In genomic region chr10:52533893-52534287, GRCm38 (mm10) we compare ENCODE assay signal across 8 mouse cellular contexts.
DNase-seq lines count a peak whose midpoint lies in the region; ATAC-seq and TF ChIP-seq lines count a peak whose summit lies in the region.

No protein-coding gene starts in this region.

- ATAC-seq in heart, postnatal 0 days (ENCODE audit: insufficient read depth, low read depth) = no peak
- ATAC-seq in heart, embryonic 11.5 days (replicated peaks; ENCODE audit: insufficient number of reproducible peaks, low FRiP score, low TSS enrichment) = no peak
- no peak for ATAC-seq in neural tube, embryonic 15.5 days (ENCODE audit: low FRiP score)

- no peaks in the 10 kb centered on the region for H3K4me1 ChIP-seq in heart, postnatal 0 days (ENCODE audit: control insufficient read depth, insufficient read depth)
- no peaks in the 10 kb centered on the region for H3K4me1 ChIP-seq in heart, embryonic 11.5 days (ENCODE audit: control insufficient read depth, insufficient read depth, low read length)
- no peaks in the 10 kb centered on the region for H3K4me1 ChIP-seq in neural tube, embryonic 15.5 days
- no peaks in the 10 kb centered on the region for H3K4me1 ChIP-seq in testis, adult 2 months (ENCODE audit: control insufficient read depth, insufficient read depth, low read length)

- H3K9me3 ChIP-seq in heart, postnatal 0 days (replicated peaks; ENCODE audit: control insufficient read depth, low read length) = no peaks in the 10 kb centered on the region
- H3K9me3 ChIP-seq in heart, embryonic 11.5 days (replicated peaks; ENCODE audit: control insufficient read depth, low read length) = no peaks in the 10 kb centered on the region
- H3K9me3 ChIP-seq in neural tube, embryonic 15.5 days (replicated peaks) = no peaks in the 10 kb centered on the region

- no peak overlapping the region for H3K4me2 ChIP-seq in heart, postnatal 0 days (ENCODE audit: low read depth, low read length)
- H3K4me2 ChIP-seq in heart, embryonic 11.5 days = no peak overlapping the region
- H3K4me2 ChIP-seq in neural tube, embryonic 15.5 days = no peak overlapping the region

- H3K27me3 ChIP-seq in heart, postnatal 0 days (ENCODE audit: control insufficient read depth, insufficient read depth, low read length) = no peaks in the 10 kb centered on the region
- H3K27me3 ChIP-seq in heart, embryonic 11.5 days (ENCODE audit: control insufficient read depth, insufficient read depth, low read length) = no peaks in the 10 kb centered on the region
- no peaks in the 10 kb centered on the region for H3K27me3 ChIP-seq in neural tube, embryonic 15.5 days (replicated peaks)
- no peaks in the 10 kb centered on the region for H3K27me3 ChIP-seq in testis, adult 2 months (ENCODE audit: control insufficient read depth, insufficient read depth, low read length)

- no peak overlapping the region for H3K9ac ChIP-seq in heart, postnatal 0 days (replicated peaks; ENCODE audit: low read depth, low read length)
- no peak overlapping the region for H3K9ac ChIP-seq in heart, embryonic 11.5 days (ENCODE audit: low read depth, low read length)
- no peak overlapping the region for H3K9ac ChIP-seq in neural tube, embryonic 15.5 days (replicated peaks)

- TF ChIP-seq CTCF in heart, postnatal 0 days (IDR thresholded peaks at IDR 0.05; ENCODE audit: low read depth) = peak; percentile 69
- peak; percentile 24; the same call in 1 of the 2 replicates for TF ChIP-seq CTCF in testis, adult 2 months (IDR thresholded peaks at IDR 0.05; ENCODE audit: control insufficient read depth, insufficient read depth, insufficient replicate concordance, low read depth, low read length)

- no peak overlapping the region for H3K27ac ChIP-seq in heart, postnatal 0 days (ENCODE audit: low read depth)
- no peak overlapping the region for H3K27ac ChIP-seq in heart, embryonic 11.5 days (ENCODE audit: low read depth, low read length)
- H3K27ac ChIP-seq in neural tube, embryonic 15.5 days (replicated peaks) = no peak overlapping the region
- no peak overlapping the region for H3K27ac ChIP-seq in testis, adult 2 months (ENCODE audit: control insufficient read depth, insufficient read depth, low read depth, low read length)

- DNase-seq in heart, postnatal 0 days (ENCODE audit: low spot score) = no peak
- DNase-seq in neural tube, embryonic 10.5 days (ENCODE audit: extremely low spot score, low spot score) = peak; percentile 29
- peak; percentile 72 for DNase-seq in embryo, embryonic 10 days (ENCODE audit: low spot score)
- DNase-seq in left cerebral cortex, postnatal 10 days (ENCODE audit: extremely low spot score in 1 of 2, low spot score in 2 of 2) = peak; percentile 27 to 35
- DNase-seq in gastrocnemius, postnatal 25 days = no peak

- WGBS in heart, postnatal 0 days = 52% methylated on average over 4 of the region's 4 CpGs
- WGBS in heart, embryonic 11.5 days (ENCODE audit: insufficient replicate concordance) = 54% methylated on average over 4 of the region's 4 CpGs
- WGBS in neural tube, embryonic 15.5 days = 53% methylated on average over 4 of the region's 4 CpGs

- TF ChIP-seq EP300 in heart, postnatal 0 days (IDR thresholded peaks at IDR 0.05; ENCODE audit: low read depth) = no peak

- H3K36me3 ChIP-seq in heart, postnatal 0 days (replicated peaks; ENCODE audit: control insufficient read depth, insufficient read depth, low read length) = no peaks in the 10 kb centered on the region
- H3K36me3 ChIP-seq in heart, embryonic 11.5 days (ENCODE audit: control insufficient read depth, insufficient read depth, low read length) = no peaks in the 10 kb centered on the region
- H3K36me3 ChIP-seq in neural tube, embryonic 15.5 days = no peaks in the 10 kb centered on the region
- no peaks in the 10 kb centered on the region for H3K36me3 ChIP-seq in testis, adult 2 months (ENCODE audit: control insufficient read depth, insufficient read depth, low read length)

- TF ChIP-seq POLR2A in testis, adult 2 months (IDR thresholded peaks at IDR 0.05; ENCODE audit: control insufficient read depth, low read depth, low read length) = no peak

- no peak overlapping the region for H3K4me3 ChIP-seq in heart, postnatal 0 days (ENCODE audit: low read depth, low read length)
- no peak overlapping the region for H3K4me3 ChIP-seq in heart, embryonic 11.5 days (ENCODE audit: low read depth, low read length)
- H3K4me3 ChIP-seq in neural tube, embryonic 15.5 days (replicated peaks) = no peak overlapping the region
- no peak overlapping the region for H3K4me3 ChIP-seq in testis, adult 2 months (ENCODE audit: control insufficient read depth, low read depth, low read length)

- intact Hi-C loops in left cerebral cortex, postnatal 10 days (cut with DNase I) = loop anchor here (10.0 kb wide), 1 partner anchor 771 kb away; no protein-coding TSS in a partner anchor

Comparison
In these comparisons a context has a peak if more than half of its experiments do, and no peak if none do; other contexts are left out.
1. DNase-seq: peak in neural tube, embryonic 10.5 days (single experiment), embryo, embryonic 10 days (single experiment) and left cerebral cortex, postnatal 10 days (2 of 2); none in heart, postnatal 0 days (single experiment) and gastrocnemius, postnatal 25 days (single experiment).